ENCODE assay signal across 25 mouse cellular contexts in genomic region chr1:22071405-22072117, GRCm38 (mm10).
DNase-seq lines count a peak whose midpoint lies in the region; ATAC-seq lines count a peak whose summit lies in the region.
"Had no signal": no experiment of that assay in that cellular context is flagged by ENCODE, and none has a peak within 500 bp of the region (broad histone marks: within the 10 kb centered on the region; RNA-seq: fewer than 3 reads in every experiment).

No protein-coding gene starts in this region.

- H3K4me3 ChIP-seq in hindbrain, embryonic 15.5 days: no peak overlapping the region
- no peak overlapping the region for H3K4me3 ChIP-seq in hindbrain, embryonic 12.5 days
- H3K4me3 ChIP-seq in hindbrain, embryonic 16.5 days (ENCODE audit: low read length): no peak overlapping the region
- H3K4me3 ChIP-seq: embryonic facial prominence, embryonic 15.5 days; erythroblast, embryonic 14.5 days; forebrain, embryonic 10.5 days; heart, embryonic 10.5 days had no signal

- 0 out of 2 replicates have a peak, but pooled peaks have one; percentile 63 for ATAC-seq in hindbrain, embryonic 15.5 days (ENCODE audit: low FRiP score, low read depth)
- ATAC-seq in hindbrain, embryonic 12.5 days (ENCODE audit: low FRiP score): no peak
- ATAC-seq in hindbrain, embryonic 16.5 days: peak; percentile 74
- ATAC-seq: activated CD4-positive, CD25-positive, alpha-beta regulatory T cell, adult 4 months; forebrain, embryonic 16.5 days; inflammation-experienced regulatory T-cells, adult 6 months; intestine, postnatal 0 days; Patski had no signal

- no peak overlapping the region for H3K27ac ChIP-seq in hindbrain, embryonic 15.5 days (replicated peaks)
- no peak overlapping the region for H3K27ac ChIP-seq in hindbrain, embryonic 12.5 days
- no peak overlapping the region for H3K27ac ChIP-seq in hindbrain, embryonic 16.5 days (ENCODE audit: low read depth, low read length)
- H3K27ac ChIP-seq: embryonic facial prominence, embryonic 15.5 days; forebrain, embryonic 10.5 days; heart, embryonic 10.5 days had no signal

- H3K4me1 ChIP-seq in hindbrain, embryonic 15.5 days (replicated peaks): no peaks in the 10 kb centered on the region
- no peaks in the 10 kb centered on the region for H3K4me1 ChIP-seq in hindbrain, embryonic 12.5 days
- no peaks in the 10 kb centered on the region for H3K4me1 ChIP-seq in hindbrain, embryonic 16.5 days (ENCODE audit: control insufficient read depth, insufficient read depth, low read depth, low read length)
- H3K4me1 ChIP-seq: embryonic facial prominence, embryonic 15.5 days; forebrain, embryonic 10.5 days; heart, embryonic 10.5 days had no signal

- H3K9me3 ChIP-seq in hindbrain, embryonic 15.5 days: no peaks in the 10 kb centered on the region
- H3K9me3 ChIP-seq in hindbrain, embryonic 12.5 days (replicated peaks): no peaks in the 10 kb centered on the region
- no peaks in the 10 kb centered on the region for H3K9me3 ChIP-seq in hindbrain, embryonic 16.5 days (ENCODE audit: control insufficient read depth, low read length)
- H3K9me3 ChIP-seq: embryonic facial prominence, embryonic 15.5 days; forebrain, embryonic 10.5 days; heart, embryonic 10.5 days had no signal

- DNase-seq in cerebellum, postnatal 25 days: peak; percentile 4 to 9
- no peak for DNase-seq in cerebellum, adult 11-12 months
- DNase-seq in brain, adult 2 months (ENCODE audit: low read depth, low spot score): peak; percentile 7
- no peak for DNase-seq in kidney, postnatal 36 days
- DNase-seq in adipocyte (ENCODE audit: low spot score): no peak
- DNase-seq: adrenal gland, adult 2 months; adrenal gland, postnatal 25 days; gastrocnemius, postnatal 10 days; heart, adult 18-20 months; heart, postnatal 10 days; heart, postnatal 4 days; kidney, adult 8-10 months had no signal

- H3K36me3 ChIP-seq in hindbrain, embryonic 15.5 days: no peaks in the 10 kb centered on the region
- no peaks in the 10 kb centered on the region for H3K36me3 ChIP-seq in hindbrain, embryonic 12.5 days
- no peaks in the 10 kb centered on the region for H3K36me3 ChIP-seq in hindbrain, embryonic 16.5 days (ENCODE audit: control insufficient read depth, insufficient read depth, low read length)
- H3K36me3 ChIP-seq: embryonic facial prominence, embryonic 15.5 days; forebrain, embryonic 10.5 days; heart, embryonic 10.5 days had no signal

- H3K4me2 ChIP-seq in hindbrain, embryonic 15.5 days: no peak overlapping the region
- H3K4me2 ChIP-seq in hindbrain, embryonic 12.5 days (replicated peaks): no peak overlapping the region
- no peak overlapping the region for H3K4me2 ChIP-seq in hindbrain, embryonic 16.5 days (ENCODE audit: low read length)
- H3K4me2 ChIP-seq: embryonic facial prominence, embryonic 15.5 days had no signal

- H3K9ac ChIP-seq in hindbrain, embryonic 15.5 days: no peak overlapping the region
- H3K9ac ChIP-seq in hindbrain, embryonic 12.5 days: no peak overlapping the region
- H3K9ac ChIP-seq in hindbrain, embryonic 16.5 days (ENCODE audit: low read depth, low read length): no peak overlapping the region
- H3K9ac ChIP-seq: embryonic facial prominence, embryonic 15.5 days had no signal

- 84% methylated on average over 4 of the region's 4 CpGs for WGBS in hindbrain, embryonic 15.5 days
- 91% methylated on average over 4 of the region's 4 CpGs for WGBS in hindbrain, embryonic 12.5 days
- 82% methylated on average over 4 of the region's 4 CpGs for WGBS in hindbrain, embryonic 16.5 days

- H3K27me3 ChIP-seq in hindbrain, embryonic 15.5 days: no peaks in the 10 kb centered on the region
- no peaks in the 10 kb centered on the region for H3K27me3 ChIP-seq in hindbrain, embryonic 12.5 days
- H3K27me3 ChIP-seq in hindbrain, embryonic 16.5 days (replicated peaks; ENCODE audit: control insufficient read depth, insufficient read depth, low read length): no peaks in the 10 kb centered on the region
- H3K27me3 ChIP-seq: CH12.LX; embryonic facial prominence, embryonic 15.5 days had no signal

Comparison
In these comparisons a context has a peak if more than half of its experiments do, and no peak if none do; other contexts are left out.
1. DNase-seq: peak in cerebellum, postnatal 25 days (2 of 2) and brain, adult 2 months (single experiment); none in cerebellum, adult 11-12 months (single experiment), kidney, postnatal 36 days (0 of 2) and adipocyte (single experiment).